Mouse (Mus musculus): ENCODE data around the gene Tnpo2. TPM values are rescaled to one million over a fixed set of nuclear protein-coding genes. Genes with fewer than 3 reads are reported as not detected.

Gene Tnpo2
- polyA plus RNA-seq, 1 experiment from 2014 or later, result 8.2 TPM

DNA sequence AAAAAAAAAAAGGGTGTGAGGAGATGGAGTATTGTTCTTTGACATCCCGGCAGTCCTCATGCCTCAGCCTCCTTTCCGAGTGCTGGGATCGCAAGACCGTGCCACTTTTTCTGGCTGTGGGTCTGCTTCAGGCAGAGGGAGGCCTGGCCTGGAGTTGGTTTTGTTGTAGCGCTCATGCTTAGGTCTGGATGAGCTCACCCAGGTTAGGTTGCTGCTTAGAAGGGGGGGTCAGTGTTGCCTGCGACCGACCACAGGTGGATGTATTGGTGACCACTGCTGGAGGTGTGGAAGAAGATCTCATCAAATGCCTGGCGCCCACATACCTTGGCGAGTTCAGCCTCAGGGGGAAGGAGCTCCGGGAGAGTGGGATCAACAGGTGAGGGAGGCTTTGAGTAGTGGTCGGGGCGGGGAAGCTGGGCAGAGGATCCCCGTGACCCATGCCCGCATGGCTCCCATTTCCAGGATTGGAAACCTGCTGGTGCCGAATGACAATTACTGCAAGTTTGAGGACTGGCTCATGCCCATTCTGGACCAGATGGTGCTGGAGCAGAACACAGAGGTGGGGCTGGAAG lies 36.4 kb downstream of the Tnpo2 start:
- Histone ChIP-seq H3K36me3 (replicated peaks; ENCODE audit: insufficient read depth, low read length) (peaks cover 30% of the 10 kb centered on the region), H3K4me2 (ENCODE audit: low read depth, low read length) (no peak overlapping the region), H3K27me3 (ENCODE audit: insufficient read depth, low read length) (no peaks in the 10 kb centered on the region), H3K27ac (ENCODE audit: low read depth) (no peak overlapping the region), H3K9ac (replicated peaks) (no peak overlapping the region), H3K4me1 (ENCODE audit: insufficient read depth) (peaks cover 16% of the 10 kb centered on the region), H3K9me3 (ENCODE audit: low read length) (no peaks in the 10 kb centered on the region), H3K4me3 (ENCODE audit: low read depth, low read length) (no peak overlapping the region)
- ATAC-seq (no peak), DNase-seq (no peak)
- 88% methylated on average over 15 of the region's 15 CpGs for whole genome bisulfite sequencing (ENCODE audit: insufficient replicate concordance)
- no peak for TF ChIP-seq EP300 (IDR thresholded peaks at IDR 0.05; ENCODE audit: low read depth)
- no peak for TF ChIP-seq CTCF (IDR thresholded peaks at IDR 0.05; ENCODE audit: low read depth)

GRCm38 (mm10) chr8:85074167-85074566 lies 37.5 kb downstream of the Tnpo2 start:
- TF ChIP-seq EP300 (IDR thresholded peaks at IDR 0.05; ENCODE audit: low read depth), result no peak
- TF ChIP-seq CTCF (IDR thresholded peaks at IDR 0.05; ENCODE audit: low read depth), result no peak
- Histone ChIP-seq H3K4me3 (ENCODE audit: low read depth, low read length) (no peak overlapping the region), H3K27me3 (ENCODE audit: insufficient read depth, low read length) (no peaks in the 10 kb centered on the region), H3K4me2 (ENCODE audit: low read depth, low read length) (no peak overlapping the region), H3K36me3 (replicated peaks; ENCODE audit: insufficient read depth, low read length) (peaks cover 35% of the 10 kb centered on the region), H3K27ac (ENCODE audit: low read depth) (no peak overlapping the region), H3K4me1 (ENCODE audit: insufficient read depth) (peaks cover 16% of the 10 kb centered on the region), H3K9me3 (ENCODE audit: low read length) (no peaks in the 10 kb centered on the region), H3K9ac (replicated peaks) (no peak overlapping the region)
- WGBS (ENCODE audit: insufficient replicate concordance), result 75% methylated on average over 10 of the region's 10 CpGs
- DNase-seq (no peak), ATAC-seq (no peak)

- Histone ChIP-seq H3K36me3 (replicated peaks; ENCODE audit: insufficient read depth, low read length) (peaks cover 35% of the 10 kb centered on the region), H3K4me1 (ENCODE audit: insufficient read depth) (peaks cover 18% of the 10 kb centered on the region), H3K9ac (replicated peaks) (no peak overlapping the region), H3K4me3 (ENCODE audit: low read depth, low read length) (no peak overlapping the region), H3K27ac (ENCODE audit: low read depth) (no peak overlapping the region), H3K9me3 (ENCODE audit: low read length) (no peaks in the 10 kb centered on the region), H3K4me2 (ENCODE audit: low read depth, low read length) (no peak overlapping the region), H3K27me3 (ENCODE audit: insufficient read depth, low read length) (no peaks in the 10 kb centered on the region)
- DNase-seq (no peak), ATAC-seq (no peak)
- TF ChIP-seq EP300 (IDR thresholded peaks at IDR 0.05; ENCODE audit: low read depth) (no peak), CTCF (IDR thresholded peaks at IDR 0.05; ENCODE audit: low read depth) (no peak)
- 86% methylated on average over 10 of the region's 10 CpGs for WGBS (ENCODE audit: insufficient replicate concordance)
Measured at GRCm38 (mm10) chr8:85074617-85075016, 37.9 kb downstream of the Tnpo2 start.

DNA sequence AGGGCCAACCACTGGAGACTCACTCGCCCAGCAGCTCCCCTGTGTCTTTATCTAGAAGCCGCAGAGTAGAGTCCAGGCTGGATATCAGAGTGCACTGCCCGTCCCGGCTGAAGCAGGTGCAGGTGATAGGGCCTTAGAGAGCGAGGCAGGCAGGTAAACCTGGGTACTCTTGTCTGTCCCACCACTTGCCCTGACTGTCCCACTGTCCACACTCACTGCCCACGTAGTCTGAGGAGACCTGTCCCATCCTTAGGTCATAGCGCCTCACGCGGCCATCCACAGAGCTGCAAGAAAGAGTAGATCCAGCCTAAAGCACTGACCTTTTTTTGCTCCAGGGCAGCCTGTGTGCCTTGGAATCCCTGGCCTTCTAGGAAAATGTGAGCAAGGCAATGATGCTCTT lies 39.3 kb downstream of the Tnpo2 start:
- H3K4me2 ChIP-seq (ENCODE audit: low read depth, low read length), result peak overlapping the region; percentile 26; the same call in 1 of the 2 replicates
- H3K4me3 ChIP-seq (ENCODE audit: low read depth, low read length), result no peak overlapping the region
- H3K9ac ChIP-seq (replicated peaks), result no peak overlapping the region
- H3K27ac ChIP-seq (ENCODE audit: low read depth), result no peak overlapping the region
- no peaks in the 10 kb centered on the region for H3K9me3 ChIP-seq (ENCODE audit: low read length)
- DNase-seq (peak; percentile 58), ATAC-seq (no peak)
- 68% methylated on average over 9 of the region's 9 CpGs for WGBS (ENCODE audit: insufficient replicate concordance)
- H3K4me1 ChIP-seq (ENCODE audit: insufficient read depth), result peaks cover 15% of the 10 kb centered on the region
- TF ChIP-seq CTCF (IDR thresholded peaks at IDR 0.05; ENCODE audit: low read depth) (peak; percentile 67), EP300 (IDR thresholded peaks at IDR 0.05; ENCODE audit: low read depth) (0 out of 2 replicates have a peak, but pooled peaks have one; percentile 24)
- H3K27me3 ChIP-seq (ENCODE audit: insufficient read depth, low read length), result no peaks in the 10 kb centered on the region
- H3K36me3 ChIP-seq (replicated peaks; ENCODE audit: insufficient read depth, low read length), result peaks cover 35% of the 10 kb centered on the region

DNA sequence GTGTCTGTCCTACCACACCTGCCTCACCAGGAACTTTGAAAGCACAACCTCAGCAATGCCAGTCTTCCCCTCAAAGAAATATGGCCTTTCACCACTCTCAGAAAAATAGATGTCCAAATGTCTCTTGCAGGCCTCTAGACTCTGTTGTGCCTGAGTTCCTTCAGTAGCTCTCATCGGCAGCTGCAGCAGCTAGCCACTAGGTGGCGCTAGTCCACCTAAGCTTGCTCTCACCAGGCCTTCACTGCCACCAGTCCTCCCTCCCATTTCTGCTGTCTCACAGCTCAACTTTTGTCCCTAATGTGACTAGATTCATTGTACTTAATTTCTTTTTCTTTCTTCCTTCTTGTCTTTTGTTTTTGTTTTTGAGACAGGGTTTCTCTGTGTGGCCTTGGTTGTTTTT lies 40.3 kb downstream of the Tnpo2 start:
- peak; percentile 58 for ATAC-seq
- H3K36me3 ChIP-seq (replicated peaks; ENCODE audit: insufficient read depth, low read length), result peaks cover 35% of the 10 kb centered on the region
- WGBS (ENCODE audit: insufficient replicate concordance), result 0% methylated on average over 2 of the region's 2 CpGs

DNA sequence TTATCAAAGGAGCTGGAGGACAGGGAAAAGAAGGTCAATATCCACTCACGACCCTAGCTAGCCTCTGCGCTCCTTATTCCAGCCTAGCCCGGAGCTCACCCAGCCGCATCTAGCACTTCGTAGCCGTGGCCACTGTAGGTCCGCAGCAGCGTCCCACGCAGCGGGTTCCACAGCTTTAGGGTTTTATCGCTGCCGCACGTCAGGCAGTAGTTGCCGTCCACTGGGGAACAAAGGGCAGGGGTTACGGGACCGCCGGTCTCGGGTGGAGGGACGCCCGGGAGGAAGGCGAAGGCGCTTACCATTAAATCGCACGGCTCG lies 43.5 kb downstream of the Tnpo2 start:
- under 1% methylated on average over 25 of the region's 25 CpGs for WGBS (ENCODE audit: insufficient replicate concordance)
- Histone ChIP-seq H3K9ac (replicated peaks) (peak overlapping the region; percentile 93), H3K4me1 (ENCODE audit: insufficient read depth) (peaks cover 30% of the 10 kb centered on the region), H3K4me3 (ENCODE audit: low read depth, low read length) (peak overlapping the region; percentile 92), H3K4me2 (ENCODE audit: low read depth, low read length) (peak overlapping the region; percentile 95), H3K27ac (ENCODE audit: low read depth) (peak overlapping the region; percentile 84), H3K36me3 (replicated peaks; ENCODE audit: insufficient read depth, low read length) (peaks cover 21% of the 10 kb centered on the region), H3K9me3 (ENCODE audit: low read length) (no peaks in the 10 kb centered on the region), H3K27me3 (ENCODE audit: insufficient read depth, low read length) (no peaks in the 10 kb centered on the region)
- no peak for ATAC-seq
- peak; percentile 66 for DNase-seq
- no peak for TF ChIP-seq CTCF (IDR thresholded peaks at IDR 0.05; ENCODE audit: low read depth)
- no peak for TF ChIP-seq EP300 (IDR thresholded peaks at IDR 0.05; ENCODE audit: low read depth)

More for the DNA sequence above, 40.3 kb downstream of the Tnpo2 start:
- TF ChIP-seq CTCF (IDR thresholded peaks at IDR 0.05; ENCODE audit: low read depth), result peak; percentile 99
- no peak for TF ChIP-seq EP300 (IDR thresholded peaks at IDR 0.05; ENCODE audit: low read depth)
- DNase-seq, result peak; percentile 85
- Histone ChIP-seq H3K27ac (ENCODE audit: low read depth) (0 out of 2 replicates have a peak overlapping the region, but pooled peaks have one; percentile 18), H3K27me3 (ENCODE audit: insufficient read depth, low read length) (no peaks in the 10 kb centered on the region), H3K9me3 (ENCODE audit: low read length) (no peaks in the 10 kb centered on the region), H3K4me2 (ENCODE audit: low read depth, low read length) (no peak overlapping the region), H3K4me3 (ENCODE audit: low read depth, low read length) (no peak overlapping the region), H3K4me1 (ENCODE audit: insufficient read depth) (peaks cover 20% of the 10 kb centered on the region), H3K9ac (replicated peaks) (no peak overlapping the region)

Measured in liver, postnatal 0 days (tissue).